Mouse (Mus musculus) cortical plate, adult 2 months (tissue): ENCODE data around the gene Cse1l.

ENCODE experiments used
- CTCF ChIP-seq: fragments of 200-500 bp; IDR thresholded peaks from 2 replicates; pipeline ENCODE4 v1.5.1; 2011; ENCODE audit warnings: mild to moderate bottlenecking, control low read depth, low read length; ENCODE audit not compliant: insufficient read depth; ENCODE audit errors: extremely low read depth
- POLR2A ChIP-seq: fragments of 200-500 bp; IDR thresholded peaks from 2 replicates; pipeline ENCODE4 v1.6.1; 2011; ENCODE audit warnings: mild to moderate bottlenecking, low read length, control low read depth; ENCODE audit not compliant: insufficient read depth; ENCODE audit errors: extremely low read depth

DNA sequence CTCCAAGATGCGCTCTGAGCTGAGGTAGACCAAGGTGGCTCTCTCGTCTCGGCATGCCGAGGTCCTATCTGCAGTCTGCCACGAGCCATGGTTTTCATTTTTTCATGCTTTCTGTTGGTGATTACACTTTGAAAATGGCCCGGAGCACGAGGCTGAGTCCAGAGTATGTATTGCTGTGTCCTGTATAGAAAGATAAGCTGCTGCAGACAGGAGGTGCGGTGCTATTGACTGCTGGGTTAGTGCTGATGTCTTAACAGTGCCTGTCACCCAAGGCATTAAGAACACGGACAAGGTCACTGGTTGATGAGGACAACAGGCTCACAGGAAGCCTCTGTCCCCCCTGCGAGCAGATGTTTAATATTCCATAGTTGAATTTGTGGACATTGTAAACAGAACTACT lies 34.9 kb upstream of the Cse1l start:
- TF ChIP-seq CTCF (no peak), POLR2A (no peak)
